Mouse (Mus musculus): ENCODE measurements around the gene Fam32a. TPM values are rescaled to one million over a fixed set of nuclear protein-coding genes. Genes with fewer than 3 reads are reported as not detected.

Fam32a gene
- total RNA-seq, 1 experiment from 2014 or later, result 282 TPM

- ATAC-seq (ENCODE audit: extremely low read depth, insufficient number of reproducible peaks, low FRiP score, poor library complexity, severe bottlenecking), result no peak
Measured at GRCm38 (mm10) chr8:72271051-72271660, 51.6 kb downstream of the Fam32a start.

- ATAC-seq (ENCODE audit: extremely low read depth, insufficient number of reproducible peaks, low FRiP score, poor library complexity, severe bottlenecking), result no peak
Measured at GRCm38 (mm10) chr8:72271691-72272090, 52.2 kb downstream of the Fam32a start.

GRCm38 (mm10) chr8:72272361-72272760, 52.8 kb downstream of the Fam32a start:
- ATAC-seq (ENCODE audit: extremely low read depth, insufficient number of reproducible peaks, low FRiP score, poor library complexity, severe bottlenecking), result peak; percentile 69

DNA sequence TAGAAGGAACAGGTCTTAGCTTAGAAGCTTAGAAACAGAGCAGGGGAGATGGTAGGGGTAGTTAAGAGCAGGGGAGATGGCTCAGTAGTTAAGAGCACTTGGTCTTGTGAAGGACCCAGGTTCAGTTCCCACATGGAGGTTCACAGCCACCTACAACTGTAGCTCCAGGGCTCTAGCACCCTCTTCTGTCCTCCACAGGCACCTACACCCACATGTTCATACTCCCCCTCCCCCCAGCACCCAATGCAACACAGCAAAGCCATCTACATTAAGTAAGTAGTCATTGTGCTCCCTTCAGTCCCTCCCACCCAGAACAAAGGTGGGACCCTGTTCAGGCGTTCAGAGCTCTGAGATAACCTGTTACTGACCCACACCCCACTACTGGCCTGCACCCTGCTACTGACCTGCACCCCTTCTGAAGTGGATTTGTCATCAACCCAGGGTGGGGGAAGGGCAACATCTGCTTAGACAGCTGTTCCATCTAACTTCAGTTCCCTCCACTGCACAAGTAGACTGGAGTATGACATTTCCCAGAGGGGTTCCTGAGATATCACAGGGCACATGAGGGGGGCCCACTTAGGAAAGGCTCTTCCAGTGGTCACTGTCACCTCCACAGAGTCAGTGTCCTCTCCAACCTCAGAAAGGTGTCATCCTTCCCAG, 53.7 kb downstream of the Fam32a start:
- ATAC-seq (ENCODE audit: extremely low read depth, insufficient number of reproducible peaks, low FRiP score, poor library complexity, severe bottlenecking), result no peak

DNA sequence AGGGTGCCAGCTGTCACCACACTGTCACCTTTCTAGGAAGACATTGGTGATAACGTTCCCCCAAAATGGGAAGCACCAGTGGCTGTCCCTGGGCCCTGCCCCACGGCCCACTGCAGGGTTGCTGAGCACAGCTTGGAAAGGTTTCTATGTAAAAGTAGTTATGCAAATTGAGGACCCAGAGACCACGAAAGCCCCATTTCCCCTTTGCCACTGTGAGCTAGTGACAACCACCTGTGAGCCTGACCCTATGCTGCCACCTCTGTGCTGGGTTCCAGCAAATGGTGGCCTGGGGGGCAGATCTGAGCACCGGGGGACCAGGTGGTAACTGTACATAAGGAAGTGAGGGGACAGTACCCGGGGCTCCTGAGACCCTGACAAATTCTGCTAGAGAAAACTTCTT, 54.3 kb downstream of the Fam32a start:
- ATAC-seq (ENCODE audit: extremely low read depth, insufficient number of reproducible peaks, low FRiP score, poor library complexity, severe bottlenecking), result peak; percentile 50

Other genes starting within 250 kb of the Fam32a start
- gene Cyp4f18, start 210.1 kb upstream of the Fam32a start, total RNA-seq (2017), result 257 and 280 TPM in 2 replicates
- gene Olfr372, start 178.5 kb upstream of the Fam32a start, total RNA-seq (2017), result 0.12 and 0.47 TPM in 2 replicates
- 0.61 TPM in 1 of 2 replicates, not detected in the other for gene Olfr373, start 136.6 kb upstream of the Fam32a start, total RNA-seq (2017)
- 0.12 TPM in 2 replicates for gene Olfr374, start 112.7 kb upstream of the Fam32a start, total RNA-seq (2017)
- gene Tpm4, start 84.8 kb upstream of the Fam32a start, total RNA-seq (2017), result 600 and 603 TPM in 2 replicates
- 510 and 563 TPM in 2 replicates for gene Rab8a, start 58.5 kb upstream of the Fam32a start, total RNA-seq (2017)
- gene Hsh2d, start 30.1 kb upstream of the Fam32a start, total RNA-seq (2017), result 38.6 and 47.4 TPM in 2 replicates
- gene Cib3, start 6.9 kb upstream of the Fam32a start, total RNA-seq (2017), result 1.6 and 1.7 TPM in 2 replicates
- not detected in 2 replicates for gene Gm11034, start 6.1 kb upstream of the Fam32a start, total RNA-seq (2017)
- gene Ap1m1, start 20.3 kb downstream of the Fam32a start, total RNA-seq (2017), result 156 and 166 TPM in 2 replicates
- 5.0 and 9.7 TPM in 2 replicates for gene Gm10282, start 85.5 kb downstream of the Fam32a start, total RNA-seq (2017)
- 428 and 461 TPM in 2 replicates for gene Klf2, start 99.3 kb downstream of the Fam32a start, total RNA-seq (2017)
- gene Eps15l1, start 201.7 kb downstream of the Fam32a start, total RNA-seq (2017), result 69.5 and 70.0 TPM in 2 replicates
- gene Calr3, start 224.1 kb downstream of the Fam32a start, total RNA-seq (2017), result 0.81 TPM in 1 of 2 replicates, not detected in the other
- gene 1700030K09Rik, start 224.2 kb downstream of the Fam32a start, total RNA-seq (2017), result 11.2 and 12.3 TPM in 2 replicates

Data from neutrophil, adult 5-6 weeks (primary cell).